Mouse (Mus musculus) liver, embryonic 15.5 days (tissue): ENCODE data around the gene Ubald2. TPM values are rescaled to one million over a fixed set of nuclear protein-coding genes. Genes with fewer than 3 reads are reported as not detected.
A peak's percentile ranks its signal among the peaks of the same experiment; 100 is the strongest.

ENCODE experiments used
- ATAC-seq: fragments of 200-750 bp; cut with Nextera tagmentation; 2 replicates; pipeline ENCODE4 v1.8.0; 2017; ENCODE audit warnings: moderate number of reproducible peaks, mild to moderate bottlenecking, moderate library complexity; ENCODE audit not compliant: insufficient read depth
- H3K27ac ChIP-seq: fragments of 300-500 bp; sonication (generic); replicated peaks from 2 replicates; pipeline ENCODE4 v1.5.1; 2015; ENCODE audit warnings: mild to moderate bottlenecking, inconsistent platforms
- H3K27me3 ChIP-seq: fragments of 300-500 bp; sonication (generic); 2 replicates; pipeline ENCODE4 v1.6.1; 2015; ENCODE audit warnings: mild to moderate bottlenecking, inconsistent platforms
- H3K36me3 ChIP-seq: fragments of 300-500 bp; sonication (generic); replicated peaks from 2 replicates; pipeline ENCODE4 v1.6.1; 2015; ENCODE audit warnings: moderate library complexity, mild to moderate bottlenecking, inconsistent platforms
- H3K4me1 ChIP-seq: fragments of 300-500 bp; sonication (generic); replicated peaks from 2 replicates; pipeline ENCODE4 v1.6.1; 2015; ENCODE audit warnings: inconsistent platforms
- H3K4me2 ChIP-seq: fragments of 300-500 bp; sonication (generic); 2 replicates; pipeline ENCODE4 v1.6.1; 2015; ENCODE audit warnings: moderate library complexity, mild to moderate bottlenecking, inconsistent platforms
- H3K4me3 ChIP-seq: fragments of 300-500 bp; sonication (generic); replicated peaks from 2 replicates; pipeline ENCODE4 v1.5.1; 2015; ENCODE audit warnings: mild to moderate bottlenecking, inconsistent platforms
- H3K9ac ChIP-seq: fragments of 300-500 bp; sonication (generic); 2 replicates; pipeline ENCODE4 v1.6.1; 2015; ENCODE audit warnings: moderate library complexity, mild to moderate bottlenecking, inconsistent platforms
- H3K9me3 ChIP-seq: fragments of 300-500 bp; sonication (generic); replicated peaks from 2 replicates; pipeline ENCODE4 v1.6.1; 2016; ENCODE audit warnings: inconsistent platforms
- WGBS: fragments of 180-500 bp; shearing (Covaris S2); methylation state at CpG from one replicate; pipeline ENCODE4 v1.1.7; 2015; ENCODE audit warnings: mixed read lengths; ENCODE audit not compliant: insufficient replicate concordance; 5-methylcytosine and 5-hydroxymethylcytosine counted together
- polyA plus RNA-seq: library from polyadenylated mRNA; unstranded; fragments of >200 nt; fragmentation: Nextera tagmentation; extraction: Ambion mirVana; gene quantifications from 2 replicates; pipeline ENCODE4 v1.2.1, GENCODE M21; 2015

The Ubald2 gene
- polyA plus RNA-seq, 1 experiment from 2014 or later: 33.1 TPM

- H3K4me1 ChIP-seq: peaks cover 60% of the 10 kb centered on the region
- peak overlapping the region; percentile 43; the same call in 1 of the 2 replicates for H3K9ac ChIP-seq
These were observed 4.7 kb upstream of the Ubald2 start for GRCm38 (mm10) chr11:116428872-116429859.

GRCm38 (mm10) chr11:116429862-116430613 is 3.9 kb upstream of the Ubald2 start:
- Histone ChIP-seq H3K9me3 (no peaks in the 10 kb centered on the region), H3K27me3 (no peaks in the 10 kb centered on the region), H3K9ac (peak overlapping the region; percentile 43; the same call in 1 of the 2 replicates), H3K27ac (peak overlapping the region; percentile 77), H3K4me1 (peaks cover 53% of the 10 kb centered on the region), H3K4me3 (peak overlapping the region; percentile 7; the same call in 1 of the 2 replicates), H3K4me2 (peak overlapping the region; percentile 56), H3K36me3 (no peaks in the 10 kb centered on the region)
- WGBS: 69% methylated on average over 9 of the region's 9 CpGs
- no peak for ATAC-seq

More at GRCm38 (mm10) chr11:116428872-116429859, 4.7 kb upstream of the Ubald2 start:
- peak overlapping the region; percentile 77 for H3K27ac ChIP-seq
- H3K27me3 ChIP-seq: no peaks in the 10 kb centered on the region
- no peak overlapping the region for H3K4me3 ChIP-seq
- 31% methylated on average over 12 of the region's 13 CpGs for WGBS
- no peaks in the 10 kb centered on the region for H3K36me3 ChIP-seq
- H3K9me3 ChIP-seq: no peaks in the 10 kb centered on the region
- peak overlapping the region; percentile 56 for H3K4me2 ChIP-seq
- ATAC-seq: no peak

GRCm38 (mm10) chr11:116430723-116431427 is 3.0 kb upstream of the Ubald2 start:
- Histone ChIP-seq H3K36me3 (peaks cover 2% of the 10 kb centered on the region; the same call in 1 of the 2 replicates), H3K27me3 (no peaks in the 10 kb centered on the region), H3K4me2 (peak overlapping the region; percentile 56), H3K4me3 (peak overlapping the region; percentile 7; the same call in 1 of the 2 replicates), H3K9ac (peak overlapping the region; percentile 43; the same call in 1 of the 2 replicates), H3K27ac (peak overlapping the region; percentile 77), H3K4me1 (peaks cover 57% of the 10 kb centered on the region), H3K9me3 (no peaks in the 10 kb centered on the region)
- 33% methylated on average over 22 of the region's 22 CpGs for WGBS
- no peak for ATAC-seq

- WGBS: 64% methylated on average over 11 of the region's 11 CpGs
- ATAC-seq: no peak
- H3K9ac ChIP-seq: peak overlapping the region; percentile 43; the same call in 1 of the 2 replicates
These were observed 2.3 kb upstream of the Ubald2 start for GRCm38 (mm10) chr11:116431428-116432077.

GRCm38 (mm10) chr11:116432127-116432526 is 1.8 kb upstream of the Ubald2 start:
- peaks cover 69% of the 10 kb centered on the region for H3K4me1 ChIP-seq
- peaks cover 15% of the 10 kb centered on the region for H3K36me3 ChIP-seq
- no peak overlapping the region for H3K4me2 ChIP-seq
- H3K9me3 ChIP-seq: no peaks in the 10 kb centered on the region
- WGBS: 58% methylated on average over 6 of the region's 6 CpGs
- no peaks in the 10 kb centered on the region for H3K27me3 ChIP-seq
- no peak overlapping the region for H3K9ac ChIP-seq
- peak overlapping the region; percentile 15; the same call in 1 of the 2 replicates for H3K27ac ChIP-seq
- ATAC-seq: no peak
- H3K4me3 ChIP-seq: no peak overlapping the region

More at GRCm38 (mm10) chr11:116431428-116432077, 2.3 kb upstream of the Ubald2 start:
- no peaks in the 10 kb centered on the region for H3K27me3 ChIP-seq
- H3K9me3 ChIP-seq: no peaks in the 10 kb centered on the region
- peak overlapping the region; percentile 56 for H3K4me2 ChIP-seq
- peaks cover 9% of the 10 kb centered on the region for H3K36me3 ChIP-seq
- peaks cover 64% of the 10 kb centered on the region for H3K4me1 ChIP-seq
- H3K4me3 ChIP-seq: 0 out of 2 replicates have a peak overlapping the region, but pooled peaks have one; percentile 7
- 0 out of 2 replicates have a peak overlapping the region, but pooled peaks have one; percentile 77 for H3K27ac ChIP-seq

GRCm38 (mm10) chr11:116432593-116433355 is 1.1 kb upstream of the Ubald2 start:
- H3K9me3 ChIP-seq: no peaks in the 10 kb centered on the region
- H3K4me2 ChIP-seq: peak overlapping the region; percentile 63
- no peak overlapping the region for H3K9ac ChIP-seq
- H3K4me1 ChIP-seq: peaks cover 76% of the 10 kb centered on the region
- H3K27ac ChIP-seq: peak overlapping the region; percentile 73; the same call in 1 of the 2 replicates
- H3K36me3 ChIP-seq: peaks cover 21% of the 10 kb centered on the region
- H3K27me3 ChIP-seq: no peaks in the 10 kb centered on the region
- ATAC-seq: no peak
- 62% methylated on average over 8 of the region's 8 CpGs for WGBS
- H3K4me3 ChIP-seq: peak overlapping the region; percentile 30

- Histone ChIP-seq H3K27ac (peak overlapping the region; percentile 94), H3K4me2 (peak overlapping the region; percentile 73), H3K4me3 (peak overlapping the region; percentile 92), H3K4me1 (peaks cover 70% of the 10 kb centered on the region), H3K9ac (peak overlapping the region; percentile 96), H3K27me3 (no peaks in the 10 kb centered on the region), H3K36me3 (peaks cover 32% of the 10 kb centered on the region), H3K9me3 (no peaks in the 10 kb centered on the region)
- WGBS: under 1% methylated on average over 55 of the region's 67 CpGs
- no peak for ATAC-seq
These were observed 533 bp downstream of the Ubald2 start for GRCm38 (mm10) chr11:116434287-116434966.

GRCm38 (mm10) chr11:116434967-116435752 is 1.3 kb downstream of the Ubald2 start:
- Histone ChIP-seq H3K4me3 (peak overlapping the region; percentile 92), H3K27ac (peak overlapping the region; percentile 94), H3K4me1 (peaks cover 70% of the 10 kb centered on the region), H3K36me3 (peaks cover 39% of the 10 kb centered on the region), H3K27me3 (no peaks in the 10 kb centered on the region), H3K9me3 (no peaks in the 10 kb centered on the region), H3K9ac (peak overlapping the region; percentile 96), H3K4me2 (peak overlapping the region; percentile 73)
- WGBS: 36% methylated on average over 12 of the region's 12 CpGs
- no peak for ATAC-seq
